Mouse (Mus musculus): Measurements from ENCODE around the gene Vwf. TPM values are rescaled to one million over a fixed set of nuclear protein-coding genes. Genes with fewer than 3 reads are reported as not detected.

Gene Vwf
- 10 to 100 TPM; 14.6 to 14.7 TPM for total RNA-seq (2021)

- DNase-seq (ENCODE audit: extremely low spot score in 1 of 2, low spot score in 1 of 2): no peak
Measured at GRCm38 (mm10) chr6:125546474-125546873, at the start of gene Vwf. Gene Vwf, plus strand, starts transcription at chr6:125546774.

DNA sequence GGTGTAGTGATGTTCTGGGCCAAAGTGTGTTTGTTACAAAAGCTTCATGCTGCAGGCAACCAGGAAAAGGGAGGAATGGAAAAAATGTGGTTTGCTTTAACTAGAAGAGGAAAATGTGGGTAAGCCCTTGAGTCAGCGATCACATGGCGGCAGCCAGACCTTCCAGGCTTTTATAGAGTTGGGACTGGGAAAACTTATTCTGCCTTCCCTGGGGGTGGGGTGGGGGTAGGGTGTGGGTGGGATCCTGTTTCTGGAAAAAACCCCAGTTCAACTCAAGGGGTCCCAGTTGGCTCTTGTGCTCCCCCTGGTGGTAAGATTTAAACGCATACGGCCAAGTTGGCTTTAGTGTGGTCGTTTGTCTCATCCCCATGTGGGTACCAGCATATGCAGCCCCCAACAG, 48.5 kb upstream of the Vwf start:
- DNase-seq (ENCODE audit: extremely low spot score in 1 of 2, low spot score in 1 of 2): no peak

DNA sequence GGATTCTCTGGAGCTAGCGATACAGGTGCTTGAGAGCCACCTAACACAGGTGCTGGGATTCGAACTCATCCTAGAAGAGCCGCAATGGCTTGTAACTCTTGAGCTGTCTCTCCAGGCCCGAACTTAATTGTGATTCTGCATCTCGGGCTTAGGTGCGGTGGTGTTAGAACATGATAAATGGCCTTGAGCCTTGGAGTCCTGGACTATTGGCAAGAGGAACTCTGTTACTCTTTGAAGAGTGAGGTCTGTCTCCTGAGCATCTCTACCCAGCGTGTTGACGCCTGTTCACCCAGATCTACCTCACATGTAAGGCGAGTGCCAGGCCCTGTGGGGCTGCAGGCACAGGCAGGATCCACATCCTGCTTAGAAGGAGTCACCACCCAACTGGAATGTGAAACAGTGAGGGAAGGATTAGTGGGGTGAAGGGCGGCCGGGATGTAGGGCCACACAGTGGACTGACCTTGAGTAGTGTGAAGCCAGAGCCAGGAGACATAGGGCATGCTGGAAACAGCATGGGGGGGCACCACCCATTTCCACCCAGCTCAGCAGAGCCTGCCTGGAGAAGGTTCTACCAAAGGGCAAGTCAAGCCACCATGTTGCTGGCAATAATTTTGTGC, 43.3 kb upstream of the Vwf start:
- no peak for DNase-seq (ENCODE audit: extremely low spot score in 1 of 2, low spot score in 1 of 2)

DNA sequence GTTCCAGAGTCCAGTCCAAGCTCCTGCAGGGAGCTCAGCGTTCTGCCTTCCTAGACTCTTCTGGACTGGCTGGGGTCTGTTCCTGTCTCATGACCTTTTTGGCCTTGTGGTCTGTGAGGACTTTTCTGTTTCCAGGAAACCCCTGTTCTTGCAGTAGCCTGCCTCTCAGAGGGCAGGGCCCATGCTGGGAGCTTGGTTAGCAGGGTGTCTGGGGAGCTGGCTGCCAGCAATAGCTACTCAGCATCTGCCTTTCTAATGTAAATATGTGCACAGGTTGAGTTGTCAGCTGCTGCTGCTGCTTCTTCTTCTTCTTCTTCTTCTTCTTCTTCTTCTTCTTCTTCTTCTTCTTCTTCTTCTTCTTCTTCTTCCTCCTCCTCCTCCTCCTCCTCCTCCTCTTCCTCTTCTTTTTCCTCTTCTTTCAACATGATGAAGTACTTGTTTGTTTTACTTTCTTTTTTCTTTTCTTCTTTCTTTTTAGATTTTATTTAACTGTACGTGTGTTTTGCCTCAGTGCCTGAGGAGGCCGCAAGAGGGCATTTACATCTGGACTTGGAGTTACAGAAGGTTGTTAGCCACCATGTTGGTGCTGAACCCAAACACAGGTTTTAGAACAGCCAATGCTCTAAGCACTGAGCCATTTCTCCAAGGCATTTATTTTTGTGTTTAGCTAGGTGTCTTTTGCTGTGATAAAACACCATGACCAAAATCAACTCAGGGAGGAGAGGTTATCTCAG, 41.8 kb upstream of the Vwf start:
- no peak for DNase-seq (ENCODE audit: extremely low spot score in 1 of 2, low spot score in 1 of 2)

DNA sequence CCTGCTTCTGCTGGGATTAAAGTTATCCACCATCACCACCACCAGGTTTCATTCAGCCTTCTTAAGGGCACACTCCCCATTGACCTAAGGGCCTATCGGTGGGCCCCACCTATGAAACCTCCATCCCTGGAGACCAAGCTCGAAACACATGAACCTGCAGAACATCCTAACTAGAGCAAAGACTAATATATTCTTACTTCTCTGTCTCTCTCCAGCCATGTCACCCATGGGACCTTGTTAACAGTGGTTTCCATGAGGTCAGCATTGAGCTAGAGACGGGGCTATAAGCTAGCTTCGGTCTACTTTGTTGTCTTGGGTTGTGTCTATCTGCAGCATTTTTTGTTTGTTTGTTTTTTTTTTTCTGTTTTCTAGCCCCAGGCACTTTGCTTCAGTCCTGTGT, 40.1 kb upstream of the Vwf start:
- no peak for DNase-seq (ENCODE audit: extremely low spot score in 1 of 2, low spot score in 1 of 2)

- no peak for DNase-seq (ENCODE audit: extremely low spot score in 1 of 2, low spot score in 1 of 2)
Measured at GRCm38 (mm10) chr6:125509783-125510182, 36.8 kb upstream of the Vwf start.

GRCm38 (mm10) chr6:125510645-125511044, 35.9 kb upstream of the Vwf start:
- DNase-seq (ENCODE audit: extremely low spot score in 1 of 2, low spot score in 1 of 2): no peak

DNA sequence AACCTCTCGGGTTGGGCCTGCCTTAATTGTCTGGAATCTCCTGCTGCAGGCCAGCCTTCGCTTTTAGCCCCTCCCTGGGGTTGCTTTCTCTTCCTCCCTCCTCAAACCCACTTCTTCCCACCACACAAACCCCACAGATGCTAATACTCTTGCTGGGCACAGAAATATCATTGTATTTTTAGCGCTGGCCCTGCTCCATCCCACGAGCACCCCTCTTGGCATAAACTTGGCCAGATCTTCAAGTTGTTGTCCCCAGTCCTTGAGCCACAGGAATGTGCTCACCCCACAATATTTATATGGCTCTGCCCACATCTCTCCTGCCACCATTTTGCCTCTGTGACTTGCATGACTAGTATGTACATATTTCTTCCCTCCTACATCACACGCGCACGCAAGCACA, 35.4 kb upstream of the Vwf start:
- DNase-seq (ENCODE audit: extremely low spot score in 1 of 2, low spot score in 1 of 2): no peak

- DNase-seq (ENCODE audit: extremely low spot score in 1 of 2, low spot score in 1 of 2): no peak
Measured at GRCm38 (mm10) chr6:125512950-125513596, 33.5 kb upstream of the Vwf start.

GRCm38 (mm10) chr6:125515503-125516315, 30.9 kb upstream of the Vwf start:
- no peak for DNase-seq (ENCODE audit: extremely low spot score in 1 of 2, low spot score in 1 of 2)

DNA sequence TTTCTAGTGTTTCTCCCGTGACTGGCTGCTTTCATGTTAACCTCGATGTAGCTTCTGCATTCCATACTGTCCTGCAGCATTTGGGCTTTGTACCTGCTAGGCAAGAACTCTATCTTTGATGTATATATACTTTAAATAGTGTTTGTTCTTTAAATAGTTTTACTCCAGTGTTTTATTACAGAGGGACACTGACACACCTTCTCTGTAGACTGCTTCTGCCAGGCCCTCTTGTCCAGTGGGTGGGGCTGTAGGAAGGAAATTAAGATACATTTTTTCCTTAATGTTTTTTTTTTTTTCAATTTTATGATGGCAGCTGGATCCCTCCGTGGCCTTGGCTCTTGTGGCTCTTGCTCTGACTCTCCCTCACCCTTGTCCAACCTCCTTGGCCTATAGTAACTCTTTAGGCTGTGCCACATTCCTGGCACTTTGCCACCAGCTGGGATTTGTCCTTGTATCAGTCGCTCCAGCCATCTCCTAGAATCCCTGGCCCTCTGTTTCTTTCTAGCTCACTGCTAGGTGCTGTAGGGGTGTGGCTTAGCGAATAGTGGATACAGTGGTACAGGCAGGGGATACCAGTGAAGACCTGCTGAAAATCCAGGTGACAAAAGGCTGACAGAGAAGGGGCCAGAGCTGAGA, 24.9 kb upstream of the Vwf start:
- DNase-seq (ENCODE audit: extremely low spot score in 1 of 2, low spot score in 1 of 2): no peak

DNA sequence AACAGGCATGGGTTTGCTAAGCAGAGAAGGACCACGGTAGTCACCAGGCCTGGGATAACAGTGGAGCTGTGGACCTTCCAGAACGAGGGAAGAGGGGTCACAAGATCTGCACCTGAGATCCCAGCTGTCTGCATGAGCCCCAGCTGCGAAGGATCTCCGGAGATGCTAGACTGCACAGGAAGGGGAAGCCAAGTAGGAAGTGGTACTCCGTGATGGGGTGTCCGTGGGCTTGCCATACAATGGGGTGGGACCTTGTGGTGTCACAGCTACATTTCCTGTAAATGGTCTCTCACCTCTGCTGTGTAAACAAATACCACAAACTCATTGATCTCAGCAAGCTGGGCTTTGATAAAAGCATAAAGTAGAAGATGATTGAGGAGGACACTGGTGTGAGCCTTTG, 22.5 kb upstream of the Vwf start:
- DNase-seq (ENCODE audit: extremely low spot score in 1 of 2, low spot score in 1 of 2): no peak

GRCm38 (mm10) chr6:125526066-125526465, 20.5 kb upstream of the Vwf start:
- no peak for DNase-seq (ENCODE audit: extremely low spot score in 1 of 2, low spot score in 1 of 2)

DNA sequence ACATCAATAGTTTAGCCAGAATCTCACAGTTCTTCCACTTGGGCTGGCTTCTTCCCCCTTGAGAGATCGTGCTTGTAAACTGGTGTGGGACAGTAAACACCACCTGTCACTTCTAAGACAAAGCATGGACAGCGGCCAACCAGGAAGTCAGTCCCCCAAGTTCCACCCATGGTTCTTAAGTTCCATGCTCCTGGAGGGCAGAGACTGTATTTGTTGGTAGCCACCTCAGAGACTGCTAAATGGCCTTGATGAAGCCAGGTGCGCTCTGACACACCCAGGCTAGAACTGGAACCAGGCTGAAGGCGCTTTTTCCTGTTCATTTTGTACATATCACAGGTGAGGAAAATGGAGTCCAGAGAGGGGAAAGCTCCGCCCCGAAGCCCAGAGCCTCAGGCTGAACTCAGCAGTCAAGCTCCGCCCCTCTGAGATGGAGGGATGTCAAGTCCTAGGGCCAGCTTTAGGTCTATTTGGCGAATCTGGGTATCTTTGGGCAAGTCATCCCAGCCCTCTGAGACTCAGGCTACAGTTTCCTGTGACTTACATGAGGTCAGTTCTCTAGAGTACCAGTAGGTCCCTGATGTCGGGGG, 17.9 kb upstream of the Vwf start:
- no peak for DNase-seq (ENCODE audit: extremely low spot score in 1 of 2, low spot score in 1 of 2)

DNA sequence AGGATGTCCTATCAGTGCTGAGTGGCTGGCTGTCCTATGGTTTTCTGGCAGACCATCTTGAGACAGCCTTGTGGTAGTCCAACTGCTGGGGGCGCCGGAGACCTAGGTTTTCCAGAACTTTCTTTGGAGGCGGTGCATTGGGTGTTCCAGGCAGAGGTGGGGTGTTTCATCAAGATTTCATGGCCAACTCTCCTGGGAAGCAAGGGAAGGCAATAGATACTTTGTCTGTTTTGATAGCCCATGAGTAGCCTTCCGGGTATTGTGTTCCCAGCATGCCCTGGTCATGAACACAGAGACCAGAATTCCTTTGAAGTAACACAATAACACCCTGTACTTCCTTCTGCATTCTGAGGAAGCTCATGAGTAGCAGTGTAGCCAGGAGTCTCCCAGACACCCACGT, 17.1 kb upstream of the Vwf start:
- DNase-seq (ENCODE audit: extremely low spot score in 1 of 2, low spot score in 1 of 2): no peak

DNA sequence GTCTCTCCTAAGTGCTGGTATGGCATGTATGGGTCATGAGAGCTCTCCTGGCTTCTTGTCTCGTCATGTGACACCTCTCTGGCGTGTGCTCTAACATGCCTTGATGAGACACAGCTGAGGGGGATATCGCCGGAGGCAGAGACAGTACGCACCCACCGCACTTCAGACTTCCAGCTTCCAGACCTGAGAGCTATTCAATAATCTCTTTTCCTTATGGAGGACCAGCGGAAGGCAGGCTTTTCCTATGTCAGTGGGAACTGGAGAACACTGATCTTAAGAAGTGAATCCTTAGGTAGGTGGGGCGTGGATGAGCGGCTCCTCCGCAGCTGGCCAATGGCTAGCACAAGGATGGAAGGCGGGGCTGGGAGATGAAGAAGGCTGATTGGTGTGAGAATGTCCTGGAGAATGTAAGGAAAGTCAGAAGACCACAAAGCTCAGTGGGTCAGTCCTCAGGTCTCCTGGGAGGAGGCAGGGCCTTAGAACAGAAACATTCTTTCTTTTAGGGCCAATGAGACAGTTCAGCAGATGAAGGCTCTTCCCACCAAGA, 13.4 kb upstream of the Vwf start:
- no peak for DNase-seq (ENCODE audit: extremely low spot score in 1 of 2, low spot score in 1 of 2)

DNA sequence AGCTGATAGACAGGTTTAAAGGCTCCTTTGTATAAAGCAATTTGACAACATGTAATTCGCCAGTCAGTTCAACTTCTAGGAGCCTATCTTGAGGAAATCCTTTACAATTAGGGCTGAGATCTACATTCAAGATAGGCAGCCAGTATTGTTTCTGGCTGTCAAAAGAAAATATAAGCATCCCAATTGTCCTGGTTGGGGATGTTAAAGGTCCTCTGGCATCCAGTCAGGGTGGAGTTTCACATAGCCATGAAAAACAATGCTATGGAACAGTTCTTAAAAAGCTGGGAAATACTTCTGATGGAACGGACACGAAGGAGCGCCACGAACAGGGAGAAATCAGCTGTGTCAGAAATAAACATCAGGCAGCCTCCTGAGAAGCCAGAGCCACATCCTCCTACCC, 11.6 kb upstream of the Vwf start:
- no peak for DNase-seq (ENCODE audit: extremely low spot score in 1 of 2, low spot score in 1 of 2)

- DNase-seq (ENCODE audit: extremely low spot score in 1 of 2, low spot score in 1 of 2): no peak
Measured at GRCm38 (mm10) chr6:125538469-125538868, 8.1 kb upstream of the Vwf start.

GRCm38 (mm10) chr6:125539423-125539822, 7.2 kb upstream of the Vwf start:
- no peak for DNase-seq (ENCODE audit: extremely low spot score in 1 of 2, low spot score in 1 of 2)

DNA sequence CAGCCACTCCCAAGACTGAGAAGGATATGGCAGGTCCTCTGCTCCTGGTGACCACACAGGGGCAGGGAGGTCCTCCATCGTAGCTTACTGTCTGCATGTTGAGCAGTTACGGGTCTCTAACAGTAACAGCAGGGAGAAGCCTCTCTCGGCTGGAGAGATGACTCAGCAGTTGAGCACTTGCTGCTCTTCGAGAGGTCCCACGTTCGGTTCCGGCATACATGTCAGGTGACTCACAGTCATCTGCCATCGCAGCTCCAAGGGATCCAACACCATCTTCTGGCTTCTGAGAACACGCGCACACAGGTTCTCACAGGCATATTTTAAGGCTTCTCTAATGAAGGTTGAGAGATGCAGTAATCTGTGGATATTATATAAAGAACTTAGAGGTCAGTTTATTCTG, 6.4 kb upstream of the Vwf start:
- DNase-seq (ENCODE audit: extremely low spot score in 1 of 2, low spot score in 1 of 2): no peak

Measured in layer of hippocampus, postnatal 25 days (tissue).